Mouse (Mus musculus) myocyte (in vitro differentiated cells): ENCODE results near the gene BC061237. TPM values are rescaled to one million over a fixed set of nuclear protein-coding genes. Genes with fewer than 3 reads are reported as not detected.
"Not testable (repeated sequence)": the region's sequence is repeated elsewhere in the genome, so short reads cannot be mapped to it uniquely, and the experiment has no call there.

Experiments used
- H3K27me3 ChIP-seq: one replicate; pipeline ENCODE4 v1.6.1; 2011; ENCODE audit not compliant: control insufficient read depth, insufficient read depth, insufficient read length
- H3K36me3 ChIP-seq: one replicate; pipeline ENCODE4 v1.6.1; 2011; ENCODE audit not compliant: control insufficient read depth, insufficient read depth
- H3K4me2 ChIP-seq: one replicate; pipeline ENCODE4 v1.6.1; 2011; ENCODE audit warnings: low read depth, control low read depth
- H3K4me3 ChIP-seq: one replicate; pipeline ENCODE4 v1.5.1; 2011; ENCODE audit warnings: mild to moderate bottlenecking, control low read depth, moderate library complexity
- H3K79me2 ChIP-seq: one replicate; pipeline ENCODE4 v1.6.1; 2011; ENCODE audit not compliant: control insufficient read depth, insufficient read depth
- H3ac ChIP-seq: one replicate; pipeline ENCODE4 v1.6.1; 2011; ENCODE audit not compliant: control insufficient read depth, insufficient read length
- polyA plus RNA-seq: library from polyadenylated mRNA; unstranded; fragments of >200 nt; fragmentation: generic; extraction: Trizol; gene quantifications from one replicate; pipeline ENCODE4 v1.2.1, GENCODE M21; 2012; ENCODE audit warnings: missing spikeins

BC061237 gene
- polyA plus RNA-seq: not detected

DNA sequence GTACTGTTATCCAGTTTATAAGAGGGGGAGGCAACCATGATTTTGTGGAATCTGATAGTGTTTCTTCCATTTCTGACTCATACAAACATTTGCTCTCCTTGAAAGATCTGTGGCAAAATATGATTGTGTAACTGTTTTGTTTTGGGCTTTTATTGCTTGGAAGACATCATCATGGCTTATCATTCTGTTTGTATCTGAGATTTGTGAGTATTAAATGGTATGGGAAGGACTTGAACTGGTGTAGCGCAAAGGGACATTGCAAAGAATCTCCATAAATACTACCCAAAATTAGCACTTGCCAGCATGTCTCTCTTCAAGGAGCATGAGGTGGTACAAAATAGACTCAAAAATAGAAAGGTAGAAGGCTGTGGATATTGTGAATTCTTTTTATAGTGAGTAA, at the start of gene BC061237:
BC061237 (plus strand) TSS at position 301 of the 400 bp plus-strand sequence.
- H3K36me3 ChIP-seq, H3ac ChIP-seq, H3K4me2 ChIP-seq, H3K4me3 ChIP-seq, H3K79me2 ChIP-seq, H3K27me3 ChIP-seq: not testable (repeated sequence)

DNA sequence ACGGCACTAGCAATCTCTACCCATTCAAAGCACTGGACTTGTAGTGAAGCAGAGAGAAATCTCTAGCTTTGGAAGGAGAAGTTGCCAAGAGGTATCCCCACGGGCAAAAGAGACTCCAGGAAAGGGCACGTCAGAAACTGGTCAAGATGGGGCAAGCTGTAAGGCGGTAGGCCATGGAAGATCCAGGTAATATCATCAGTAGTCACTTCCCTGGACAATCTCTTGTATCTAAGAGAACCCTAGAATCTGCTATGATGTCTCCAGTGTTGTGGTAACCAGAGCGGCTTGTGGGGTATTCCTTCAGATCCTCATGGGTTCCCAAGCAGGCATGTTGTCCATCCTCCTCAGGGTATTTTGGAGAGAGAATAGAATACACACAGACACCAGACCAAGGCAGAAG, 25.7 kb downstream of the BC061237 start, which contains the start of gene Gm17093:
Gm17093 (plus strand) TSS at position 301 of the 400 bp plus-strand sequence.
- not testable (repeated sequence) for H3K79me2 ChIP-seq, H3K27me3 ChIP-seq, H3K36me3 ChIP-seq, H3K4me2 ChIP-seq, H3ac ChIP-seq, H3K4me3 ChIP-seq

DNA sequence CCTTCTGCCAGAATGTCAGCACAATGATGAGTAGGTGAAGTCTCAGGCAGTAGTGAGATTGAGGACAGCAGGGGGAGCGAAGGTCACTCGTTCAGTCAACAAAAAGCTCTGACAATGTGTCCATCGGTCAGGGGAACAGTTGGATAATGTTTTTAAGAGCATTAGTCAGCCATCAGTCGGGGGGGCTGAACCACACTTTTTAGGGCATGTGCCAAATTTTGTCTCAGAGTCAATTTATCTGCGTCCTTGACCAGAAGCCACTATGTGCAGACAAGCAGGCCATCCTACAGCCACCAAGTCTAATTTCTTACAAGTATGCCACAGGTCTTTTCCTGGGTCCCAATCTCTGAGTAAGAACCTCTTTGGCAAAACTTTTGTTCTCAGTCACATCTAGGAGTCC, 55.7 kb downstream of the BC061237 start:
- H3K27me3 ChIP-seq, H3K4me2 ChIP-seq, H3ac ChIP-seq, H3K36me3 ChIP-seq, H3K4me3 ChIP-seq, H3K79me2 ChIP-seq: not testable (repeated sequence)

Other genes starting within 250 kb of the BC061237 start
- gene Gm8220, start 206.9 kb upstream of the BC061237 start, polyA plus RNA-seq: not detected
- not detected for gene Gm5930, start 153.9 kb upstream of the BC061237 start, polyA plus RNA-seq
- gene Gm8229, start 127.1 kb upstream of the BC061237 start, polyA plus RNA-seq: not detected
- gene Gm3371, start 81.8 kb upstream of the BC061237 start, polyA plus RNA-seq: not detected
- not detected for gene Gm8232, start 58.8 kb upstream of the BC061237 start, polyA plus RNA-seq
- not detected for gene Gm17093, start 25.8 kb downstream of the BC061237 start, polyA plus RNA-seq
- not detected for gene Gm8247, start 90.7 kb downstream of the BC061237 start, polyA plus RNA-seq
- 0.43 TPM for gene Gm5624, start 135.5 kb downstream of the BC061237 start, polyA plus RNA-seq
- not detected for gene Gm8257, start 214.0 kb downstream of the BC061237 start, polyA plus RNA-seq